Mouse (Mus musculus) G1E (cell line): ENCODE measurements at regions not wholly inside any gene's neighbourhood (a gene's known extent, or its start where the extent isn't known, plus 50 kb on each side); places are given as distances from the start of the nearest gene placed in this dataset.

Source experiments
- CTCF ChIP-seq: IDR thresholded peaks from 2 replicates; pipeline ENCODE4 v1.5.1; 2012; ENCODE audit warnings: low read depth, low read length, inconsistent platforms, mixed read lengths
- GATA2 ChIP-seq: IDR thresholded peaks from 2 replicates; pipeline ENCODE4 v1.6.1; 2012; ENCODE audit warnings: low read depth, low read length, inconsistent platforms, borderline replicate concordance
- POLR2AphosphoS5 ChIP-seq: IDR thresholded peaks from 2 replicates; pipeline ENCODE4 v1.6.1; 2012; ENCODE audit warnings: low read depth, low read length, inconsistent platforms; ENCODE audit not compliant: insufficient replicate concordance

- TF ChIP-seq POLR2AphosphoS5 (no peak), CTCF (no peak), GATA2 (no peak)
Observed at GRCm38 (mm10) chr19:15371682-15372081, 575.5 kb downstream of the Psat1 start.
